Mouse (Mus musculus) pancreas, adult 10 weeks (tissue): ENCODE data around the gene Cd82. TPM values are rescaled to one million over a fixed set of nuclear protein-coding genes. Genes with fewer than 3 reads are reported as not detected.

Source experiments
- polyA plus RNA-seq: library from polyadenylated mRNA; stranded (reverse); fragments of 350-450 nt; fragmentation: Illumina TruSeq; extraction: RNeasy Lipid Tissue Mini Kit (QIAGEN cat#74804); gene quantifications from one replicate; pipeline ENCODE4 v1.2.3, GENCODE M21; 2015; ENCODE audit warnings: low read depth, low replicate concordance; ENCODE audit not compliant: insufficient read depth

Gene Cd82
- 24.9 TPM for polyA plus RNA-seq

DNA sequence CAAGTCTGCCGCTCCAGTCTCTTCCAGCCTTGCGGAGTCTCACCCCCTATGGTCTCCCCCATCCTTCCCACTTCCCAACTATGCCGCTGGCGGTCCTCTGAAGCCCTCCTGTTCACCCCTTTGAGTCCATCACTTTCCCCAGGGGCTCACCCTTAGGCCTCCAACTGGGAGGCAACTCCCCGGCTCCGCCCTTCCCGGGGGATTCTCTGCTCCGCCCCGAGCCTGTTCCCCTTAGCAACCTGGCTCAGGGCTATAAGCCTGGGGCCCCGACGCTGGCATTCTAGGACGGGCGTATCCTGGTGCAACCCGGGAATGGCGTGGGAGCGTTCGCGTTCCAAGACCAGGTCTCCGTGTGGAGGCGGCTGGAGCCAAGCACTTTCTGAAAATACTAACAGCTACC is at the start of gene Cd82:
Cd82 (minus strand) TSS at position 381 of the 400 bp plus-strand sequence.

Other genes with a start within 250 kb of the Cd82 start
- gene Tspan18, start 128.6 kb downstream of the Cd82 start, polyA plus RNA-seq: 4.0 TPM
- not detected for gene Gm10803, start 97.4 kb upstream of the Cd82 start, polyA plus RNA-seq
- 0.39 TPM for gene Alx4, start 179.2 kb upstream of the Cd82 start, polyA plus RNA-seq